Mouse (Mus musculus): ENCODE results near the gene Copb2.

DNA sequence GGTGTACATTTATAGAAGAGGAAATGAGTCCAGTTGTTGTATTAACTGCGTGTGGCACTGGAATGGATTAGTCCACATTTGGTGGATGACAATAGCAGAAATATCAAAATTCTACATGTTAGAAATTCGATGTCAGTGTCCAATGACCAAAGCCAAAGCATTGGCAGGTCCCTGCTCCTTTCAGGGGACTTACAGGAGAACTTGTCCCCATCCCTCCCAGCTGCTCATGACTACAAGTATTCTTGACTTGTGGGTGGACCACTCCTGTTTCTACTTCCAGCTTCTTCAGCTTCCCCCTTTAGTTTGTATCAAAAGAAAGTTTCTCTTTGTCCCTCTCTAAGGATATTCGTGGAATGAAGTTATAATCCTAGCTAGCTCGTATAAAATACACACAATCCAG, 41.4 kb downstream of the Copb2 start:
- TF ChIP-seq CTCF (IDR thresholded peaks at IDR 0.05; ENCODE audit: control insufficient read depth, insufficient read depth, insufficient read length) (no peak), CEBPB (IDR thresholded peaks at IDR 0.05; ENCODE audit: low read depth) (no peak), MAX (IDR thresholded peaks at IDR 0.05) (no peak)

Data from C2C12 (cell line).